Comparison of ENCODE assay signal across 8 mouse cellular contexts in the genomic region with DNA sequence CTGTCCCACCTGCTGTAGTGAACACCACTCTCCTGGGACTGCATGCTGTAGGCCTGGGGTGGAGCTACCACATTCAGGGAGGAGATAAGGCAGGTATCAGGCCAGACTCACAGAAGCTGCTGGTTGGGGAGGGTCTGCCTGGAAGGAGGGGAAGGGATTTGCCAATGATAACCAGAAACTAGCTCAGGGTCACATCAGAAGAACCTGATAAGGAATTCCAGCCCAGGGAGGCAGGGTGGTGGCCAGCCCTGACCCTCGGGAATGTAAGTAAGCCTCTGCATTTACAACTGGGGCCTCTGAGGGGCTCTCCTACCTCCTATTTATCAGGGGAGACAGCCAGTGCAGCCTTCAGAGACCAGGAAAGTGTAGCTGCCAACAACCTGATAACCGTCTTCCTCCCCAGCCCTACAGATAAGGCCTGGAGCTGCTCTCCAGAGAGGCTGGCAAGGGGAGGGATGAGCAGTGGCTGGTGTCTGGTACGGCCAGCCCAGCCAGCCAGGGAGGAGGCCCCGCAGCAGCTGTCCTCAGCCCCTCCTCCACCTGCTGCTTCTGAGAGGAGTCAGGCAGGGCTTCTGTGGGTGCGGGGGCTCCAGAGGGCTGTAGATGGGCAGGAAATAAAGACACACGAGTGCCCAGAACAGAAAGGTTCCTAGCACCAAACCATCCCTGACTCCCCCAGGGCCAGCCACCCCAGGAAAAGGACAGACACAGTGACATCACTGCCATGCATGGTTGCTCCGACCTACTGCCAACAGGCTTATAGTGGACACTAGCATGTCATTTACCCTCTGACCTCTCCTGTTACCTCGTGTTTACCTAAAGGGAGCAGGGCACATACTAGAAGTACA. TPM values are rescaled to one million over a fixed set of nuclear protein-coding genes. Genes with fewer than 3 reads are reported as not detected.
DNase-seq lines count a peak whose midpoint lies in the region; ATAC-seq and TF ChIP-seq lines count a peak whose summit lies in the region.

No protein-coding gene starts in this region.

- WGBS in heart, embryonic 14.5 days = 7% methylated on average over 8 of the region's 8 CpGs
- 35% methylated on average over 8 of the region's 8 CpGs for WGBS in liver, adult 2 months

- ATAC-seq in heart, embryonic 14.5 days (ENCODE audit: insufficient number of reproducible peaks, insufficient read depth, low FRiP score, low read depth) = peak; percentile 56

- H3K79me2 ChIP-seq in liver, adult 2 months (ENCODE audit: control insufficient read depth, insufficient read depth, low read length) = no peaks in the 10 kb centered on the region

- peak in 1 of 2 experiments; percentile 34 for DNase-seq in left cerebral cortex, adult 2 months (ENCODE audit: extremely low spot score in 1 of 2, low spot score in 2 of 2)
- no peak for DNase-seq in left cerebral cortex, adult 11 months (ENCODE audit: low spot score)
- peak; percentile 88 for DNase-seq in c-Kit-positive CD71-positive TER-119-positive erythroid progenitor cells, embryonic 14.5 days (ENCODE audit: low spot score)
- peak; percentile 50 for DNase-seq in liver, adult 2 months (ENCODE audit: extremely low read depth, low read depth, low spot score)
- no peak for DNase-seq in thymus, postnatal 10 days (ENCODE audit: low spot score in 2 of 2)
- DNase-seq in adipocyte (ENCODE audit: low spot score) = no peak

- H3K4me1 ChIP-seq in heart, embryonic 14.5 days (ENCODE audit: control insufficient read depth in 2 of 2, insufficient read depth in 2 of 2, low read length in 2 of 2) = peaks cover 31 to 40% of the 10 kb centered on the region in 2 experiments
- H3K4me1 ChIP-seq in liver, adult 2 months (ENCODE audit: control insufficient read depth, insufficient read depth, low read length) = peaks cover 6% of the 10 kb centered on the region
- H3K4me1 ChIP-seq in testis, adult 2 months (ENCODE audit: control insufficient read depth, insufficient read depth, low read length) = peaks cover 12% of the 10 kb centered on the region

- no peak overlapping the region for H3K4me3 ChIP-seq in left cerebral cortex, adult 2 months
- peak overlapping the region in 1 of 2 experiments; percentile 51; a peak in 2 of 4 replicates for H3K4me3 ChIP-seq in heart, embryonic 14.5 days (ENCODE audit: control insufficient read depth in 1 of 2, insufficient read depth in 1 of 2, low read depth in 1 of 2, low read length in 2 of 2)
- H3K4me3 ChIP-seq in liver, adult 2 months (ENCODE audit: insufficient read depth, low read depth, low read length) = no peak overlapping the region
- no peak overlapping the region; the same call in 1 of the 2 replicates for H3K4me3 ChIP-seq in testis, adult 2 months (ENCODE audit: control insufficient read depth, low read depth, low read length)

- H3K9ac ChIP-seq in heart, embryonic 14.5 days (ENCODE audit: low read length) = peak overlapping the region; percentile 68; the same call in 1 of the 2 replicates
- no peak overlapping the region for H3K9ac ChIP-seq in liver, adult 2 months (ENCODE audit: low read depth, low read length)

- no peaks in the 10 kb centered on the region for H3K9me3 ChIP-seq in heart, embryonic 14.5 days (ENCODE audit: control insufficient read depth, low read length)

- intact Hi-C loops in left cerebral cortex, adult 2 months (cut with DNase I) = loop anchor here (2.0 kb wide), 1 partner anchor 81 kb away; no protein-coding TSS in a partner anchor

- H3K4me2 ChIP-seq in heart, embryonic 14.5 days (ENCODE audit: low read length) = peak overlapping the region; percentile 76

- peaks cover 37% of the 10 kb centered on the region for H3K36me3 ChIP-seq in heart, embryonic 14.5 days (ENCODE audit: control insufficient read depth, insufficient read depth, low read length)
- no peaks in the 10 kb centered on the region for H3K36me3 ChIP-seq in liver, adult 2 months (ENCODE audit: control insufficient read depth, insufficient read depth, low read length)
- no peaks in the 10 kb centered on the region; the same call in 1 of the 2 replicates for H3K36me3 ChIP-seq in testis, adult 2 months (ENCODE audit: control insufficient read depth, insufficient read depth, low read length)

- peak overlapping the region; percentile 87 for H3K27ac ChIP-seq in left cerebral cortex, adult 2 months
- H3K27ac ChIP-seq in heart, embryonic 14.5 days (replicated peaks in 1 of 2; ENCODE audit: control insufficient read depth in 1 of 2, insufficient read depth in 1 of 2, low read depth in 2 of 2, low read length in 2 of 2) = peak overlapping the region; percentile 60 to 64
- H3K27ac ChIP-seq in liver, adult 2 months (replicated peaks; ENCODE audit: insufficient read depth, low read depth, low read length) = no peak overlapping the region
- H3K27ac ChIP-seq in testis, adult 2 months (ENCODE audit: control insufficient read depth, insufficient read depth, low read depth, low read length) = peak overlapping the region; percentile 86

- peaks cover 4% of the 10 kb centered on the region; the same call in 1 of the 2 replicates for H3K27me3 ChIP-seq in heart, embryonic 14.5 days (ENCODE audit: control insufficient read depth, insufficient read depth, low read length)
- no peaks in the 10 kb centered on the region for H3K27me3 ChIP-seq in liver, adult 2 months (ENCODE audit: control insufficient read depth, insufficient read depth, low read length)
- H3K27me3 ChIP-seq in testis, adult 2 months (ENCODE audit: control insufficient read depth, insufficient read depth, low read length) = no peaks in the 10 kb centered on the region

- no peak for TF ChIP-seq CTCF in left cerebral cortex, adult 2 months (IDR thresholded peaks at IDR 0.05)
- no peak for TF ChIP-seq CTCF in liver, adult 2 months (IDR thresholded peaks at IDR 0.05; ENCODE audit: low read depth, low read length)
- no peak for TF ChIP-seq CTCF in testis, adult 2 months (IDR thresholded peaks at IDR 0.05; ENCODE audit: control insufficient read depth, insufficient read depth, insufficient replicate concordance, low read depth, low read length)

- no peak for TF ChIP-seq POLR2A in liver, adult 2 months (IDR thresholded peaks at IDR 0.05; ENCODE audit: extremely low read depth, insufficient read depth, low read length)
- no peak for TF ChIP-seq POLR2A in testis, adult 2 months (IDR thresholded peaks at IDR 0.05; ENCODE audit: control insufficient read depth, low read depth, low read length)

RNA-seq across cellular contexts. Expression of gene Smim1, which starts 2.1 kb away (rescaled TPM):
- total RNA-seq in left cerebral cortex, adult 2 months (2021) = 10 to 100 TPM in 1 of 2 experiments, 1 to 10 TPM in 1; 7.6 to 11.7 TPM
- polyA plus RNA-seq in heart, embryonic 14.5 days (2014; fragmentation: Nextera tagmentation; extraction: Ambion mirVana) = 59.5 and 73.1 TPM in 2 replicates
- total RNA-seq in liver, adult 2 months (2014; rRNA removed) = 6.7 and 8.1 TPM in 2 replicates
- polyA plus RNA-seq in liver, adult 2 months (2012; rRNA removed) = 12.6 and 16.9 TPM in 2 replicates
- 39.8 and 41.1 TPM in 2 replicates for polyA plus RNA-seq in testis, adult 2 months (2012; rRNA removed)

RNA-seq across cellular contexts. Expression of gene Lrrc47, which starts 12.4 kb away (rescaled TPM):
- total RNA-seq in left cerebral cortex, adult 2 months (2021) = 10 to 100 TPM; 56.9 to 79.2 TPM
- 8.6 and 11.6 TPM in 2 replicates for polyA plus RNA-seq in heart, embryonic 14.5 days (2014; fragmentation: Nextera tagmentation; extraction: Ambion mirVana)
- 6.5 and 8.3 TPM in 2 replicates for total RNA-seq in liver, adult 2 months (2014; rRNA removed)
- polyA plus RNA-seq in liver, adult 2 months (2012; rRNA removed) = 24.0 and 27.2 TPM in 2 replicates
- polyA plus RNA-seq in testis, adult 2 months (2012; rRNA removed) = 55.1 and 58.8 TPM in 2 replicates

RNA-seq across cellular contexts. Expression of gene Ccdc27, which starts 18.5 kb away (rescaled TPM):
- not detected for total RNA-seq in left cerebral cortex, adult 2 months (2021)
- not detected in 2 replicates for polyA plus RNA-seq in heart, embryonic 14.5 days (2014; fragmentation: Nextera tagmentation; extraction: Ambion mirVana)
- not detected in 2 replicates for total RNA-seq in liver, adult 2 months (2014; rRNA removed)
- not detected in 2 replicates for polyA plus RNA-seq in liver, adult 2 months (2012; rRNA removed)
- 51.5 and 55.2 TPM in 2 replicates for polyA plus RNA-seq in testis, adult 2 months (2012; rRNA removed)

RNA-seq across cellular contexts. Expression of gene Cep104, which starts 49.0 kb away (rescaled TPM):
- total RNA-seq in left cerebral cortex, adult 2 months (2021) = 10 to 100 TPM; 33.6 to 34.4 TPM
- 13.7 and 14.3 TPM in 2 replicates for polyA plus RNA-seq in heart, embryonic 14.5 days (2014; fragmentation: Nextera tagmentation; extraction: Ambion mirVana)
- total RNA-seq in liver, adult 2 months (2014; rRNA removed) = 3.0 and 5.8 TPM in 2 replicates
- polyA plus RNA-seq in liver, adult 2 months (2012; rRNA removed) = 2.8 and 3.9 TPM in 2 replicates
- 43.4 and 46.6 TPM in 2 replicates for polyA plus RNA-seq in testis, adult 2 months (2012; rRNA removed)

RNA-seq across cellular contexts. Expression of gene Dffb, which starts 49.1 kb away (rescaled TPM):
- total RNA-seq in left cerebral cortex, adult 2 months (2021) = 10 to 100 TPM; 15.1 to 17.9 TPM
- polyA plus RNA-seq in heart, embryonic 14.5 days (2014; fragmentation: Nextera tagmentation; extraction: Ambion mirVana) = 6.3 and 6.8 TPM in 2 replicates
- total RNA-seq in liver, adult 2 months (2014; rRNA removed) = 1.8 and 3.0 TPM in 2 replicates
- 5.9 and 6.3 TPM in 2 replicates for polyA plus RNA-seq in liver, adult 2 months (2012; rRNA removed)
- 4.6 and 4.7 TPM in 2 replicates for polyA plus RNA-seq in testis, adult 2 months (2012; rRNA removed)

Comparison
In these comparisons a context has a peak if more than half of its experiments do, and no peak if none do; other contexts are left out.
1. DNase-seq: peak in c-Kit-positive CD71-positive TER-119-positive erythroid progenitor cells, embryonic 14.5 days (single experiment) and liver, adult 2 months (single experiment); none in left cerebral cortex, adult 11 months (single experiment), thymus, postnatal 10 days (0 of 2) and adipocyte (single experiment).
2. RNA of gene Ccdc27, which starts 18.5 kb away (polyA plus RNA-seq): 51.5 to 55.2 TPM in testis, adult 2 months; not detected in heart, embryonic 14.5 days and not detected in liver, adult 2 months; every median in the first group is over 10 times any median in the second.